In the genomic region with DNA sequence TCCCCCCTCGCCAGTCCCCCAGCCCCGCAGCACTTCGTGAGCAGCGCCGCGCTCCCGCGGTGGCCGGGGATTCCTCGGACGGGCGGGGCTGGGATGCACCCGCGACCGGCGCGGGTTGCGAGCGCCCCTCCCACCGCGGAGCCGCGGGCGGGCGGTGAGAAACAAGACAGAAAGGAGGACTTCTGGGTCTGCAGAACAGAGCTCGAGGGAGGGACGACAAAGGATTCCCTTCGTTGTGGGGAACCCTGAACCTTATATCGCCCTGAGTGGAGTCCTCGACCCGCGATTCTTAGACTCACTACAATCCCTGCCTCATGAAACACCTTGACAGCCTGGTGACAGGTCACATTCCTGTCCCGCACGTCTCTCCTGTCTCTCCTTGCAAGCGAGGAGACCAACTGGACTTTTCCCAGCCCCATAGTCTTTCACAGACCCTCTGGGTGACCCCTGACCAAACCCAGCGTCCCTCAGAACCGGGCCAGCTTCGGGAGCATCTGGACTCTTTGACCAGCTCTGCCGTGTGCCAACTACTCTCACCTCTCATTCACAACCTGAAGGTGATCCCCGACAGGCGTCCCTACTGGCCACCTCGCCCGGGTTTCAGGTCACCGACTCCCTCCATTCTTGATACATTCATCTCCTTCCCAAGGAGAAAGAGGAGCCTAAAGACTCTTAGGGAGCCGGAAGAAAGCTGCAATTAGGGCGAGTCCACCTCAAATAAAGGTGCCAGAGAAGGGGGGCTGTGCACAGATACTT, we compare ENCODE assay signal across 7 mouse cellular contexts. TPM values are rescaled to one million over a fixed set of nuclear protein-coding genes. Genes with fewer than 3 reads are reported as not detected.
DNase-seq lines count a peak whose midpoint lies in the region; ATAC-seq lines count a peak whose summit lies in the region.

No protein-coding gene starts in this region.

- H3K4me1 ChIP-seq in megakaryocyte, embryonic 14.5 days, result peaks cover 68% of the 10 kb centered on the region
- H3K4me1 ChIP-seq in liver, embryonic 13.5 days (replicated peaks), result peaks cover 57% of the 10 kb centered on the region
- H3K4me1 ChIP-seq in stomach, embryonic 15.5 days, result peaks cover 44% of the 10 kb centered on the region

- peak; percentile 74 for DNase-seq in embryo, embryonic 11 days
- DNase-seq in heart, postnatal 10 days, result peak; percentile 37 to 42
- DNase-seq in liver, embryonic 13.5 days, result no peak
- no peak for DNase-seq in urinary bladder, postnatal 14 days (ENCODE audit: low spot score)

- intact Hi-C loops in heart, postnatal 10 days (cut with DNase I), result no loop called here

- WGBS in liver, embryonic 13.5 days (ENCODE audit: insufficient replicate concordance), result 1% methylated on average over 46 of the region's 46 CpGs
- 3% methylated on average over 46 of the region's 46 CpGs for WGBS in stomach, embryonic 15.5 days

- peaks cover 19% of the 10 kb centered on the region for H3K36me3 ChIP-seq in megakaryocyte, embryonic 14.5 days (replicated peaks; ENCODE audit: low read length)
- H3K36me3 ChIP-seq in liver, embryonic 13.5 days, result peaks cover 15% of the 10 kb centered on the region
- H3K36me3 ChIP-seq in stomach, embryonic 15.5 days, result peaks cover 3% of the 10 kb centered on the region; the same call in 1 of the 2 replicates

- H3K4me3 ChIP-seq in megakaryocyte, embryonic 14.5 days (replicated peaks), result peak overlapping the region; percentile 94
- H3K4me3 ChIP-seq in liver, embryonic 13.5 days (replicated peaks), result peak overlapping the region; percentile 74
- H3K4me3 ChIP-seq in stomach, embryonic 15.5 days (replicated peaks), result peak overlapping the region; percentile 60

- H3K4me2 ChIP-seq in liver, embryonic 13.5 days, result peak overlapping the region; percentile 88
- H3K4me2 ChIP-seq in stomach, embryonic 15.5 days, result peak overlapping the region; percentile 84

- H3K27me3 ChIP-seq in megakaryocyte, embryonic 14.5 days (replicated peaks), result peaks cover 53% of the 10 kb centered on the region
- peaks cover 53% of the 10 kb centered on the region for H3K27me3 ChIP-seq in liver, embryonic 13.5 days
- peaks cover 34% of the 10 kb centered on the region for H3K27me3 ChIP-seq in stomach, embryonic 15.5 days (replicated peaks)

- H3K9me3 ChIP-seq in megakaryocyte, embryonic 14.5 days, result no peaks in the 10 kb centered on the region
- H3K9me3 ChIP-seq in liver, embryonic 13.5 days (replicated peaks), result no peaks in the 10 kb centered on the region
- no peaks in the 10 kb centered on the region for H3K9me3 ChIP-seq in stomach, embryonic 15.5 days

- ATAC-seq in megakaryocyte, adult 5-6 weeks (ENCODE audit: poor library complexity, severe bottlenecking), result no peak
- ATAC-seq in liver, embryonic 13.5 days (ENCODE audit: low read depth), result no peak
- no peak for ATAC-seq in stomach, embryonic 15.5 days (ENCODE audit: insufficient read depth, low FRiP score, low read depth)

- H3K9ac ChIP-seq in liver, embryonic 13.5 days, result peak overlapping the region; percentile 13
- H3K9ac ChIP-seq in stomach, embryonic 15.5 days, result peak overlapping the region; percentile 29; the same call in 1 of the 2 replicates

- no peak overlapping the region for H3K27ac ChIP-seq in liver, embryonic 13.5 days
- H3K27ac ChIP-seq in stomach, embryonic 15.5 days, result peak overlapping the region; percentile 79; the same call in 1 of the 2 replicates

RNA-seq across cellular contexts. Expression of gene Kcnn1, which starts 1.1 kb away (rescaled TPM):
- polyA plus RNA-seq in megakaryocyte, embryonic 14.5 days (2012; ENCODE audit: insufficient read depth, low replicate concordance), result 3.4 and 11.8 TPM in 2 replicates
- not detected in 2 replicates for total RNA-seq in megakaryocyte, adult 5-6 weeks (2015)
- 0.33 TPM in 1 of 2 replicates, not detected in the other for total RNA-seq in megakaryocyte, adult 5-6 weeks (2017)
- total RNA-seq in heart, postnatal 10 days (2021), result 1 to 10 TPM; 3.1 to 3.7 TPM
- 0.29 and 0.44 TPM in 2 replicates for polyA plus RNA-seq in liver, embryonic 13.5 days (2015; fragmentation: Nextera tagmentation; extraction: Ambion mirVana)
- polyA plus RNA-seq in stomach, embryonic 15.5 days (2015; fragmentation: Nextera tagmentation; extraction: Ambion mirVana), result 1.5 and 2.1 TPM in 2 replicates

RNA-seq across cellular contexts. Expression of gene Ccdc124, which starts 9.6 kb away (rescaled TPM):
- 92.6 and 282 TPM in 2 replicates for polyA plus RNA-seq in megakaryocyte, embryonic 14.5 days (2012; ENCODE audit: insufficient read depth, low replicate concordance)
- total RNA-seq in megakaryocyte, adult 5-6 weeks (2015), result 32.7 and 38.9 TPM in 2 replicates
- total RNA-seq in megakaryocyte, adult 5-6 weeks (2017), result 36.8 and 47.6 TPM in 2 replicates
- 10 to 100 TPM; 40.9 to 41.1 TPM for total RNA-seq in heart, postnatal 10 days (2021)
- 70.9 and 76.5 TPM in 2 replicates for polyA plus RNA-seq in liver, embryonic 13.5 days (2015; fragmentation: Nextera tagmentation; extraction: Ambion mirVana)
- polyA plus RNA-seq in stomach, embryonic 15.5 days (2015; fragmentation: Nextera tagmentation; extraction: Ambion mirVana), result 90.9 and 91.3 TPM in 2 replicates

RNA-seq across cellular contexts. Expression of gene Arrdc2, which starts 24.6 kb away (rescaled TPM):
- 30.6 and 35.6 TPM in 2 replicates for polyA plus RNA-seq in megakaryocyte, embryonic 14.5 days (2012; ENCODE audit: insufficient read depth, low replicate concordance)
- 9.0 and 11.0 TPM in 2 replicates for total RNA-seq in megakaryocyte, adult 5-6 weeks (2015)
- total RNA-seq in megakaryocyte, adult 5-6 weeks (2017), result 10.5 and 11.1 TPM in 2 replicates
- total RNA-seq in heart, postnatal 10 days (2021), result 10 to 100 TPM in 1 of 2 experiments, 1 to 10 TPM in 1; 4.7 to 18.5 TPM
- polyA plus RNA-seq in liver, embryonic 13.5 days (2015; fragmentation: Nextera tagmentation; extraction: Ambion mirVana), result 11.7 and 12.6 TPM in 2 replicates
- 6.5 and 7.0 TPM in 2 replicates for polyA plus RNA-seq in stomach, embryonic 15.5 days (2015; fragmentation: Nextera tagmentation; extraction: Ambion mirVana)

RNA-seq across cellular contexts. Expression of gene Slc5a5, which starts 28.4 kb away (rescaled TPM):
- 0.13 and 1.5 TPM in 2 replicates for polyA plus RNA-seq in megakaryocyte, embryonic 14.5 days (2012; ENCODE audit: insufficient read depth, low replicate concordance)
- 0.07 TPM in 1 of 2 replicates, not detected in the other for total RNA-seq in megakaryocyte, adult 5-6 weeks (2015)
- total RNA-seq in megakaryocyte, adult 5-6 weeks (2017), result not detected in 2 replicates
- under 1 TPM in 1 of 2 experiments, not detected in 1; 0.10 TPM for total RNA-seq in heart, postnatal 10 days (2021)
- 0.03 TPM in 2 replicates for polyA plus RNA-seq in liver, embryonic 13.5 days (2015; fragmentation: Nextera tagmentation; extraction: Ambion mirVana)
- polyA plus RNA-seq in stomach, embryonic 15.5 days (2015; fragmentation: Nextera tagmentation; extraction: Ambion mirVana), result 4.1 and 6.0 TPM in 2 replicates

RNA-seq across cellular contexts. Expression of gene Rpl18a, which starts 33.1 kb away (rescaled TPM):
- 4,812 and 7,707 TPM in 2 replicates for polyA plus RNA-seq in megakaryocyte, embryonic 14.5 days (2012; ENCODE audit: insufficient read depth, low replicate concordance)
- 5,087 and 5,550 TPM in 2 replicates for total RNA-seq in megakaryocyte, adult 5-6 weeks (2015)
- 1,590 and 1,750 TPM in 2 replicates for total RNA-seq in megakaryocyte, adult 5-6 weeks (2017)
- total RNA-seq in heart, postnatal 10 days (2021), result 1,000 to 10,000 TPM; 1,171 to 1,193 TPM
- 2,606 and 3,100 TPM in 2 replicates for polyA plus RNA-seq in liver, embryonic 13.5 days (2015; fragmentation: Nextera tagmentation; extraction: Ambion mirVana)
- 3,920 and 3,932 TPM in 2 replicates for polyA plus RNA-seq in stomach, embryonic 15.5 days (2015; fragmentation: Nextera tagmentation; extraction: Ambion mirVana)

Comparison
In these comparisons a context has a peak if more than half of its experiments do, and no peak if none do; other contexts are left out.
1. DNase-seq: peak in embryo, embryonic 11 days (single experiment) and heart, postnatal 10 days (2 of 2); none in liver, embryonic 13.5 days (single experiment) and urinary bladder, postnatal 14 days (single experiment).
2. Peak in every context shown above with its lines, with median percentiles within 50 percentile points of each other: H3K4me3 ChIP-seq.